Mouse (Mus musculus) ES-CJ7 (cell line): ENCODE measurements around the gene Cygb.
"Not testable (repeated sequence)": the region's sequence is repeated elsewhere in the genome, so short reads cannot be mapped to it uniquely, and the experiment has no call there.

Source experiments
- DNase-seq: peaks from one replicate; pipeline ENCODE4 v3.0.0; 2011; ENCODE audit warnings: low read depth, low spot score

Cygb gene

DNA sequence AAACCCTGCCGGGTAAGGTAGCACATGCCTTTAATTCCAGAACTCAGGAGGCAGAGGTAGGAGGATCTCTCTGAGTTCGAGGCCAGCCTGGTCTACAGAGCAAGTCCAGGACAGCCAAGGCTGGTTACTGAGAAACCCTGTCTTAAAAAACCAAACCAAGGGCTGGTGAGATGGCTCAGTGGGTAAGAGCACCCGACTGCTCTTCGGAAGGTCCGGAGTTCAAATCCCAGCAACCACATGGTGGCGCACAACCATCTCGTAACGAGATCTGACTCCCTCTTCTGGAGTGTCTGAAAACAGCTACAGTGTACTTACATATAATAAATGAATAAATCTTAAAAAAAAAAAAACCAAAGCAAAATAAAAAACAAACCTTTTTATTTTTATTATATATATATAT lies 17.5 kb downstream of the Cygb start:
- DNase-seq = not testable (repeated sequence)

DNA sequence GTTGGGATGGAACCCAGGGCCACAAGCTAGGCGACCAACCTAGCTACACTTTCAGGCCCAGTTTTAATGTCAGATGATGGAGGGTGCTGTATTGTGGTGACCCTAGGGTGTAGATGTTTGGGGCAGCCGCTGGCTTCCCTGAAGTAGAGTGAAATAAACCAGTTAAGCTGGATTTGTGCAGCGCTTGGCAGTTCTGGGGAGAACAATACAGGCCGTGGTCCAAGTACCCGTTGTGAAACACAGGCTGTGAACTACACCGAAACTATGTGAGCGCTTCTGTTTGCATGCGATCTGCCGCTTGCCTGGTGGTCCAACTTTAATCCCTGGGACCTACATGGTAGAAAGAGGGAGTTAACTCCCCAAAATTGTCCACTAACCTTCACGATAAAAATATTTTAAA lies 21.2 kb downstream of the Cygb start:
- DNase-seq = no peak

- no peak for DNase-seq
These were observed 23.7 kb downstream of the Cygb start for GRCm38 (mm10) chr11:116630171-116630965.

GRCm38 (mm10) chr11:116629472-116629871 lies 24.6 kb downstream of the Cygb start:
- DNase-seq = no peak

DNA sequence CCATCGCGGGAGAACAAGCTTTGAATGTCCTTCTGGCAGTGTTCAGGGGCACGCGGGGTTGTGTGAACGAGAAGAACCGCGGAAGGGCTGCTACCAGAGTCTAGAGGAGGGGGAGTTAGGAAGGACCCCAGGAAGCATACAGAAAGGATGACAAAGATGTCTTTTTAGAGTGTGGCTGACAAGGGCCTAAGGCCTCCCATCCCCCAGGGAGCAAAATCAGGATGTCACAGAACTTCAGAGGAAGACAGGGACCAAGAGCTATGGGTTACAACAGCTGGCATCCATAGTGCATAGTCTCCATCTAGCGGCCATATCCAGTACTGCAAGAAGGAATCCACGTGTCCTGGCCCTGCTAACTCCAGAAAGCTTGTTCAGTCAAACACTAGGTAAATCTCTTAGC lies 25.4 kb downstream of the Cygb start:
- peak; percentile 97 for DNase-seq

DNA sequence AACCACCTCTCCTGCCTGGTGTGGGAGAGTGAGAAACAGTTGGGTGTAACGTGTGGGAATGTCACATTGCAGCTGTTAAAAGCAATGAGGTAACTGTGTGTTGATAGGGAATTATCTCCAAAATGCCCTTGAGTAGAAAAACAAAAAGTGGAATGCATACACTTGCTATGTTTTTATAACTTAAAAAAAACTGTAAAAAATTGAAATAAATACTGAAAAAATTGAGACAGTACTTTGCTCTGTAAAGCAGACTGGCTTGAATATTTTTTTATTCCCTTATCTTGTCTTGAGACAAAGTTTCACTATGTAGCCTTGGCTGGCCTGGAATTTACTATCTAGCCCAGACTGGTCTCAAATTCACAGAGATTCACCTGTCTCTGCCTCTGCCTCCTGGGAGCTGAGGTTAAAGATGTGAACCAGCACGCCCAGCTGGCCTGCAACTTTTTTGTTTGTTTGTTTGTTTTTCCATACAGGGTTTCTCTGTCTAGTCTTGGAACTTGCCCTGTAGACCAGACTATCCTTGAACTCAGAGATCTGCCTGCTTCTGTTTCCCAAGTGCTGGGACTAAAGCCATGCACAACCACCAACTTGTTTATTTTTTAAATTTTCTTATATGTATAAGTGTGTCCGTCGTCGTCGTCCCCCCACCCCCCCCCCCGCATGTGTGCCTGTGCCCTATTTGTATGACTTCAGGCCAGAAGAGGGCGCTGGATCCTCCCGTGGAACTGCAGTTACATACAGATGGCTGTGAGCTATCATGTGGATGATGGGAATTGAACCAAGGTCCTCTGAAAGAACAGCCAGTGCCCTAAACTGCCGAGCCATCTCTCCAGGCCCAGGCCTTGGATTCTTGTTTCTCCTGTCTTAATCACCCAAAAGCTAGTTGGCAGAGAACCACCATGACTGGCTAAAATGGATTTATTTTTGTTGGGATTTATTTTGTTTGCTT lies 26.8 kb downstream of the Cygb start:
- DNase-seq = peak; percentile 80

DNA sequence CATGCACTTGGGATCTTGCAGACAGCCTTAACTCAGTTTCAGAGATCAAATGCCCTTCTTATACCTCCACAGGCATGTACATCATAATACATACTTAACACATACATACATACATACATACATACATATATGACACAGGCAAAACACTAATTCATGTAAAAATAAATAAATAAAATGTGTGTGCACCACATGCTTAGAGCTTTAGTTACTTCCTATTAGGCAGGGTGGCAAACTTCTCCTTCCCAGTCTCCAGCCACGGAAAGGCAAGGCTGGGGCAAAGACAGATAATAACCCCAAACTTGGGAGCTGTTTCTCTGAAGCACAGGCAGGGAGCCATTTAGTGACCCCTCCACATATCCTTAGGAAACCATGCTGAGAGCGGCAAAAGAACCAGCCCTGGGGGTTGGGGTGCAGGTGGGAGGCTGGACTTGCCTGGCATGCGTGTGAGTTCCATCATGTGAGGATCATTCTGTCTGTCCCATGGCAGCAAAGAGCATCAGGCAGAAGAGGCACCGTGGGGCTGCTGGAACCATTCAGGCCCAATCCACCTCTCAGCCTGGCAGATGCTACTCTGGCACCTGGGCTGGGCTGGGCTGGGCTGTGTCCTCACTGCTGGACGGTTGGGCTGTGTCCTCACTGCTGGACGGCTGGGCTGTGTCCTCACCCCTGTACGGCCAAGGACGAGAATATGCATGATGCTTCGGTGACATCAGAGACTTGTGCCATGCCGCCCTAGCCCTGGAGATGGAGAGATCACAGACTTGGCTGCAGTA lies 27.6 kb downstream of the Cygb start, which contains the start of gene Rhbdf2:
Gene Rhbdf2 (minus strand): TSS at position 721 of the 773 bp plus-strand sequence.
- DNase-seq = no peak

DNA sequence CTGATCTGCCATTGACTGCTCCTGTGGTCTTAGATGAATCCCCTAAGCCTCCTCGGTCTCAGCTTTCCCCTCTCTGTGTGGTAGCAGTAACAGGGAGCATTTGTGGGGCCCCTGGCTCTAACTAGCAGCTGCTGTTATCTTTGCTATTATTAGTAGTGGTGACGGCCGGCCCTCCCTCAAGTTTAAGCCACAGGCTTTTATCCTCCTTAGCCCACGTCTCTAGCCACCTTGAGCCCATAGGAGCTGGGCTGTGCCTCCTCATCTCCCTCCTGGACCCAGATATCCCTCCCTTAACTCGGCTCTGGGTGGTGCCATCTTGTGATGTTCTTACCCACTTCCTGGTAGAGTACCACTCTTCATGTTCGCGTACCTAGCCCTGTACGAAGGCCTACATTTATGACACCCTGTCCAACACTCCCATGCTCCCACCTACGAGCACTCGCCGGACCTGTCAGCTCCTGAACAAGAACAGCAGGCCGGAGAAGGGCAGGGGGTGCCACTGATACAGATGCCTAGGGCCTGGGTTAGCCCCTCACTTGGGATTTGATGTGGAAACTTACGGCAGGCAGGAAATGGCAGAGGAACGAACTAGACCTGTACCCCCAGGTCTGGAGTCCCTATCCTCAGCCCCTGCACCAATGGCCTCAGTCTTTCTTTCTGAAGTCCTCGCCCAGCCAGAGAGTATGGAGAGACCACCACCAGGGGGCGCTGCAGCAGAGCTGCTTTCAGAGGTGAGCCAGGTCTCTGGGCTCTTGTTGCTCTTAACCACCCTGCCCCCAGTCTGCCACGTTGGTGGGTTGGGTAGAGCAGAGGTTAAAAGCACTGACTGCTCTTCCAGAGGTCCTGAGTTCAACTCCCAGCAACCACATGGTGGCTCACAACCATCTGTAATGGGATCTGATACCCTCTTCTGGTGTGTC lies 28.8 kb downstream of the Cygb start:
- DNase-seq = peak; percentile 94

- peak; percentile 91 for DNase-seq
These were observed 29.8 kb downstream of the Cygb start for GRCm38 (mm10) chr11:116624131-116624832.

GRCm38 (mm10) chr11:116623281-116624124 lies 30.6 kb downstream of the Cygb start:
- no peak for DNase-seq

- no peak for DNase-seq
These were observed 32.8 kb downstream of the Cygb start for GRCm38 (mm10) chr11:116621258-116621704.

DNA sequence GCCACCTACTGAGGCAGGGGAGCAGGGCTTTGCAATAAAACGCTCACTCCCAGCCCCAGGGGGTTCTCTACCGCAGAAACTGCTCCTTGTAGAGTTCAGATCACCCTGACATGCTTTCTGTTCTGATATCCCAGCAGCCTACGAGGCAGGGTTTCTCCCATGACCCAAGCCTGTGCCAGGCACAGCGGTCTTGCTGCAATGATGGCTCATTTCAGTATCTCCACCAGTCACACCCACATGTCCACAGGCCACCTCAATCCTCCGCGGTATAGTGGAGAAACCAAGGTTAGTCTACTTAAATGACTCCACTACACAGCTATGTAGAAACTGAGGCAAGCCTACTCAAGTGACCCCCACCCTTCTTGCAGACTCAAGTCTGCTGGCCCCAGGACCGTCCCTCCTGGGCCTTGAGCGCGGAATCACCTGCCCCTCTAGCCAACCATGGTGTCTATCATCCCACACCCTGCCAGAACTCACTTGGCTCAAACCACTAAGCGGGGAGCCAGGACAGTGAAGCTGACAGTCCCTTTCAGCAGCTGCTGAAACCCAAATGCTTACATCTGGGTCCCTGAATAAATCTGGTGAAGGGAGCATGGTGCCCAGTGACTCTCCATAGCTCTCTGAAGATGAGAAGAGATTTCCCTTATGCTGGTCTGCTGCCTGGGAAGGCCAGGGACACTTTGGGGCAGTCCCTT lies 33.4 kb downstream of the Cygb start:
- DNase-seq = no peak

DNA sequence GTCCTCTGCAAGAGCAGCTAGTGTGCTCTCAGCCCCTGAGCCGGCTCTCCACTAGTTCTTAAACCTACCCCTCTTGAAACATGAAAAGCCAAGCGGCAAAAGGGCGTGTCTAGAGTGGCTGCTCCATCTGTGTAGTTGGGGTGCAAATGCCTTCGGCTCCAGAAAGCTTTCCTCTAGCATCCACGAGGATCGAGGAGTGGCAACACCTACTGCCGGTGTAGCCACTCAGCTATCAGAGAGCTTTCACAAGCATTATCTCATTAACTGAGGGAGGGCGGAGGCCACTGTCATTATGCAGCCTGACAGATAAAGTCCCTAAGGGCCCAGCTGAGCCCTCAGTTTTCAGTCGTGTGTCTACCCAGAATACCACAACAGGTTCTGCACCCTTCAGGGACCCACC lies 34.0 kb downstream of the Cygb start:
- peak; percentile 60 for DNase-seq

DNA sequence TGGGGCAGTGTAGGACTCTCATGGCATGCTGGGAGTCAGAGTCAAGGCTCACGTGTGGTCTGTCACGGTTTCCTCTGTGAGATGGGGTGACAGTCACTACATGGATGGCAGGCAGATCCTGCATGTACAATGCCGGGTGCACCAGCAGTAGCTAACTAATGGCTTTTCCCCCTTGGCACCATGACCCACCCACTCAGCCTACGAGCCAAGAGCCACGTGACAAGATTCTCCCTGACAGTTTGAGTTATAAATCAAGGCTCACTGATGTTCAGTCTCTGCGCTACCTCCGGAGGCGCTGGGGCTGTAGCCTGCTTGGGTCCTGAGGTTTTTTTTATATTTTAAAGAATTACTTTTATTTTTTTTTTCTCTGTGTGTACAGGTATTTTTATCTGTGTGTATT lies 34.6 kb downstream of the Cygb start:
- DNase-seq = no peak

DNA sequence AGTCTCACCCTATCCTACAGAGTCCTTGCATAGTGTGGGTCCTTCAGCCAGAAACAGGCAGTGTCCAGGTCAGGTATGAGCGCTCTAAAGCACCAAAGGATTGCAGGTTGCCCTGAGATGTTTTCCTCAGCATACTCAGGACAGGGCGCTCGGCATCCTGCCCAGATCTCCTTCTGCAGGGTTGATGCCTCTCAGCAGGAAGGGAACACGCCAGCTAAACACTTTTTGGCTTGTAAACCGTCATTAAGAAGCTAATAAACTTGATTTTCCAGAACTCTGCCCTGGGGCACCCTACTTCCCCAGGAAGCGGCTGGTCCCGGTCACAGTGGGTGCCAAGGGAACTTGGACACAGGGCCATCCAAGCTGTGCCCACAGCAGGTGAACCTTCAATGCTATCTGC lies 35.0 kb downstream of the Cygb start:
- no peak for DNase-seq

- DNase-seq = no peak
These were observed 35.4 kb downstream of the Cygb start for GRCm38 (mm10) chr11:116618666-116619065.

DNA sequence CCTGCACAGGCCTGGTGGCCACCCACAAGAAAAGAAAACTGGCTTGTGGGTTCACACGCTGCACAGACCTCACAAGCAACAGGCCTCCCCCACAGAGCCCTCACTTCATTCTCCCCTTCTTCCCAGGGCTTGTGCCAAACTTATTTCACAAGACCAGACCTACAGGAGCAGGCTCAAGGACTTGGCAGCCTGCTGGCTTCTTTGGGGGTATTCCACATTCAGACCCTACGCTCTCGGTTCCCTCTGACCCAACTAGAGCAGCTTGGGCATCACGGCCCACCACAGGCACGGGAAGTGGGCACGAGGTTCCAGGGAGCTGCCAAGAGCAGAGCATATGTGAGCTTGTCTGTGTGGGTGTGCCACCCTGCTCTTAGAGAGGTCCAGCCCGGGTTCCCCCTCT lies 36.5 kb downstream of the Cygb start:
- no peak for DNase-seq

DNA sequence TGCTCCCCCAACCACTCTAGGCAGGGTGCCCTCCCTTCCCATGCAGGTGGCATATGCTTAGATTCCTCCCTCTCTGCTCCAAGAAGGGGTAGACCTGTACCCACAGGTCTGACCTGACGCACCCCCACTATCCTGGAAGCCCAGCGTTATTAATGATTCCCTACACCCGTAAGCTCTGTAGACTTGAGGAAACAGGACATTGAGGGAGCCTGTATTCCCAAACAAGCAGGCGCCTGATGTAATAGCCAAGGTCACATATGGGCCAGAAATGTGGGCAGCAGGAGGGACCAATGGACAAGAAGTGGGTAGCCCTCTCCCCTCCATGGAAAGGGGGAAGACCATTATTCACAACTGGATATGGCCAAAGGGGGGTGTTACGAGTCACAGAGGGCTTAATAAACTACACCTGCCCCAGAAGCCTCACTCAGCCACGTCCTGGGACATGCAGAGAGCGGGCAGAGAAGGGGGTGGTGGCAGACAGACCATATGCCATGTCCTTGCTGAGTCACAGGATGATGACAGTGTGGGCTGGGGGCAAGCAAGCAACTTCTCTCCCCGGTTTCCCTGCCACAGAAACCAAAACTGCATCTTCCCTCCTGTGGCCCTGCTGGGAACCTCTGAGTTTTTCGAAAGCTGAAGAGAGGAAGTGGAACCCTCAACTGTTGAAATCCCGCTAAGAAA lies 37.5 kb downstream of the Cygb start:
- DNase-seq = no peak
